Mouse (Mus musculus): ENCODE measurements around the gene Cab39.

Gene Cab39

DNA sequence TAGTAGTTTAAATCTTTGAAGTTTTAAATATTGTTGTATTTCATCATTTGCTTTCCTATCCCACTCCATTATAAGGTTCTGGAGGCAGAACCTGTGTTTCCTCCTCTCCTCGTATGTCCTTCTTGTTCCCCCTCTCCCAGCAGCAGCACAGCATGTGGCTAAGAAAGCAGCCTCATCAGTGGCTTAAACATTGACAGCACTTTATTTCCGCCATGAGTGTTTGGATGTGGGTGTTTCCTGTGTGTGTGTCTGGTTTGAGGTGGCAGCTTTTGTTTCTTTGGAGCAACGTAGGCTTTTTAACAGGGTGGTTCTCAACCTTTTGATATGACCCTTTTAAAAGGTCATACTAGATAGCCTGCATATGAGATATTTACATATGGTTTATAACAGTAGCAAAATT is 52.2 kb downstream of the Cab39 start:
- ATAC-seq (ENCODE audit: low TSS enrichment): no peak

DNA sequence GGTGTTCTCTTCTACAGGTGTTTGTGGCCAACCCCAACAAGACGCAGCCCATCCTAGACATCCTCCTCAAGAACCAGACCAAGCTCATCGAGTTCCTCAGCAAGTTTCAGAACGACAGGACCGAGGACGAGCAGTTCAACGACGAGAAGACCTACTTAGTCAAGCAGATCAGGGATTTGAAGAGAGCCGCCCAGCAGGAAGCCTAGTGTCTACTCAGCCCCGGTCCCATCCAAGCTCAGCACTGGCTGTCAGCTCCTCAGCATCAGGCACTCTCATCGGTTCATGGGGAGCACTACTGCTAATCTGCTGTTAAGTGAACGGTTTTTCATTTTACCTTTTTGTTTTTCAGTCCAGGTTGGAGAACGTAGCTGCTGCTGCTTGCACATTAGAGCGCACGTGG is 55.8 kb downstream of the Cab39 start:
- ATAC-seq (ENCODE audit: low TSS enrichment): no peak

DNA sequence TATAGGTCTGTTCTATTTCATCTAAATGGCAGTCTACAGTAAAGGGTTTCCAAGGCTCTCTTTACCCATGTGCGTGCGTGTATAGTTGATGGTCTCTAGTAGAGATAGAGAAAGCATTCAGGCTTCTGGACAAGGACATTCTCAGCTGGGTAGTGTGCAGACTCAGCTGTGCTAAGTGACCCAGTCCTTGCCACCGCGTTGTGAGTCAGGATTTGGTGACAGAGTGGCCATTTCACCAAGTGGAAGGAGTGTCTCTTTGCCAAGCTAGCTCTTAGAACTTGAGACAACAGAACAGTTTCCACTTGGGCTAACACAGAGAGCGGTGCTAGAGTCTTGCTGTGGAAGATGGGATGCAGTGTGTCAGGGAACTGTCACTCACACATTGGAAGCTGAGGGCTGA is 57.6 kb downstream of the Cab39 start:
- ATAC-seq (ENCODE audit: low TSS enrichment): 0 out of 2 replicates have a peak, but pooled peaks have one; percentile 1

DNA sequence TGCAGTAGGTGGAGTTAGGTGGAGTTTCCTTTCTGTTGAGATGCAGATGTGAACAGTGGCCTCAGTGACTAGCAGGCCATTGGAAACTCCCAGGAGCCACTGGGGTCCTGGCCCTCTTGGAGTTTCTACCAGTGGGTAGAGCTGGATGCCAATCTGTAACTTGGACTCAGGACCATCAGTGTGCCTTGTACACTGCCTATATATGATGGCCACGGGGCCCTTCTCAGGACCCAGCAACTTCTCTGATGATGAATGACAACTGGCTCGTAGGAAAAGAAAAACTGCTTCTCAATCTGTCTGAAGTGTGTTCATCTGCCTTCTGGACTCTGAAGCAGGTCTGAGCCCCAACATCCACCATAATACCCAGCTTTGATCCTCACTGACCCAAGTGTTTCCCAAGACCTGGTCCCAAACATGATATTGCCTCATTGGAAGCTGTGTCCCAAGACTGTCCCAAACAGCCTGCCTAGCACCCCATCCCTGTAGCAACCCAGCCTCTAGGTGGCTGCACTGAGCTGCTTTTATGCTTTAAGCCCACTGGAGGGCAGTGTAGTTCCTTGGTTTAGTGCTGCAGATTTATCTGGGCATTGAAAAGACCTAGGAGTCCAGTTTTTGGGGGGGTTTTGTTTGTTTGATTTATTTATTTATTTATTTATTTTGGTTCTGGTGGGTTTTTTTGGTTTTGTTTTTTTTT is 59.9 kb downstream of the Cab39 start:
- peak; percentile 68 for ATAC-seq (ENCODE audit: low TSS enrichment)

DNA sequence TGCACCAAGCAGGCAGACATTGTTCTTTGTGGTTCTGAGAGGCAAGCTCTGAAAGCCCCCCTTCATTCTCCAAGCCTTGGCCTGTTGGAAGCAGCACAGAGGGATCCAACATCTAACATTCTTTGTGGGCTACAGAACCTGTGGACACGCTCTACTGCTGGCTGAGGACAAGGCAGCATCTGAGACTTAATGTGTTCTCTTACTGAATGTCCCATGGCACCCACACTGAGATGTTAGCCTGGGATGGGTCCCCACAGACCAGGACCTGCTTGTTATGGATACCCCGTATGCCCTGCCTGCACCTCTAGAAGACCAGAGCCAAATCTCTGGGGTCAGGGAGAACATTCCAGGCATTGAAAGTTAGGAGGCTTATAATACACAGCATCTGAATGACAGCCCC is 60.6 kb downstream of the Cab39 start:
- no peak for ATAC-seq (ENCODE audit: low TSS enrichment)

DNA sequence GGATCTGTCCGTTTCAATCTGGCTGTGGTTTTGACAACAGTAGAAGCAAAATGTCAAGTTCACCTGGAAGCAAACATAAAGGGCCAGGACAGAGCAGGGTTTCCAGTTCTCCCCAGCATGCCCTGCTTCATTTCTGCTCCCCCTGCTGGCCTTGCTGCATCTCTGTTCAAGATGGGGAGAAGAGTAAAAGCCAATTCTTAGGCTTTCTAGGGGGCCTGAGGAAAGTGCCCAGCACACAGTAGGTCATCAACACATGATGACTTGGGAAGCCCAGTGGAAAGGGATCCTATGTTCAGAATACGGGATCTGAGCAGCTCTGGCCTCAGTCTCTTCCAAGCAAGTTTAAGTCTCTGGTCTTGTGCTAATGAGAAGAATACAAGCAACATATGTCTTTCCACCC is 61.2 kb downstream of the Cab39 start:
- no peak for ATAC-seq (ENCODE audit: low TSS enrichment)

DNA sequence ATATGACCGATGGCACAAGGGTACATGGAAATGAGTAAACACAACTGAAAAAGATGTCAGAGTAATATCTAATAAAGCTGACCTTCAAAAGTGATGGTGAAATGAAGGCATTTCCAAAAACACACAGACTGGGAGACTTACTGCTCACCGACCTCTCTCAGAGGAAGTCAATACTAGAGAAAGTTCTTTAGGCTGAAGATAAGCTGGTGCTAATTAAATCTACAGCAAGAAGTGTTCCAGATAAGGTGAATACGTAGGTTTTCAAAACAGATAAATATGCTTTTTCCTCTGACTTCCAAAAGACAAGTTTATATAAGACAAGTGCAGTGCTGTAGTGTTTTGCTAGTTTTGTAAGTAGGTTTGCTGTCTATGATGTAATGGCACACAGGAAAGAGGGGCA is 63.0 kb downstream of the Cab39 start:
- no peak for ATAC-seq (ENCODE audit: low TSS enrichment)

DNA sequence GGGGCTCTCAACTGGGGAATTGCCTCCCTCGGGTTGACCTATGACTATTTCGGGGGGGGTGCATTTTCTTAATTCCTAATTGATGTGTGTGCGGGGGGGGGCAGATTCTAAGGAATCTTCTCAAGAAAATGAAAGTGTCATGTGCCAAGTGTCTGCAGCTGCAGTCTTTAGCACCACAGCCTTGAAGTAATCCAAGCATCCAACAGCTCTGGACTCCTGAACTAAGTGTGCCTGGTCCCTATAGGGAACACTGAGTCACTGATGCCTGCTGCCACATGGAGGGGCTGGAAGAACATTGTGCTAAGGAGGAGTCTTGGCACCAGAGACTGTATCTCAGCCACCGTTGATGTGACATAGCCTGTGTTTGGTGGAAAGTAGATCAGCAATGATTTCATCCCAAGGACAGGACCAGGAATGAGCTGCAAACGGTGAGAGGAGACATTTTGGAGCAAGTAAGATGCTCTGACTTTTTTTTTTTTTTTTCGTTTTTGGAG is 64.1 kb downstream of the Cab39 start:
- peak; percentile 79 for ATAC-seq (ENCODE audit: low TSS enrichment)

DNA sequence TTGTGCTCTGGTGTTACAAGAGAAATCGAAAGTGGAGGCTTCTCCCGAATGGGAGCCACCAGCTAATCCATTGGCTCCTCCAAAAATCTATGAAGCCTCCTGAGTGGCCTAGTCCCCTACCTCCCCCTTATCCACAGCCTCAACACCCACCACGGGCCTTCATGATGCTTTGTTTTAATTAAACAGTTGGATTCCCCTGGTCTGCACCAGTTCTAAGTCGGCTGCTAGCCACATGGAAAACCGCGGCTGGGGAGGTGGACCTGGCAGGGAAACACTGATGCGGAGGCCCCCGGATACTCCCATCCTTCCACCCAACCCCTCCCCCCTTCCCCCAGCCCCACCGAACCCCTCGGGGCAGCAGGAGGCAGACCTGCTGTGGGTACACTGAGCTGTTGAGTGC is 71.1 kb downstream of the Cab39 start:
- no peak for ATAC-seq (ENCODE audit: low TSS enrichment)

DNA sequence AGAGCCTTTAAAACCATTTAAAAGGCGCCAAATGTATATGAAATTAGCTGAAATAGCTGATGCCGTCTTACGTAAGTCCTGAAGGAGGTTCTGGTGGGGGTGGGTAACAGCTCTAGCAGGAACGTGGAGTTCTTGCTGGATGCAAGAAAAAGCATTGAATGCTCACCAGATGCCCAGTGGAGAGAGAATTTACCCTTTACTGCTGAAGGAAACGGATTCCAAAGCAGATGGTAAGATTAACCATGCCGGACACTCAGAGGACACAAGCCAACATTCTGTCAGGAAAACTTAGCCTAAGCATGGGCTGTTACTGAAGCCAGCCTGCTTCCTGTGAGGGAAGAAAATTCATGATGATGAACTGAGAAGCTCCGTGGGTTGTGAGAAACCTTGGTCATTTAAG is 76.8 kb downstream of the Cab39 start:
- ATAC-seq (ENCODE audit: low TSS enrichment): peak; percentile 97

DNA sequence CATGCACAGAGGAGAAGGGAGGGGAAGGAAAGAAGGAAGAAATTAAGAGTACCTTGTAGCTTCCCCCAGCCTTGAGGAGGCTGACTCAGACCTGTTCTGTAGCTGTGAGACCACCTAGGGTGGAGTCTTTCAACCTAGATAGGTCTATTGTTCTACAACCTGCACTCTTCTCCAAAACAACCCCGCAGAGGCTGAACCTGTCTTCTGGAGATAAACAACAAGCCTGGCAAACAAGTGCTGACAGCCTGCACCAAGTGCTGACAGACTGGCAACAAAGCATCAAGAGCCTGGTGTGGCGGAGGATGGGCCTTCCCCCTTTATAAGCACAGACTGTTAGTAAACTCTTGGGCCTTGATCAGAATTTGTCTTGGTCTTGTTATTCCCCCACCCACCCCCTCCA is 77.3 kb downstream of the Cab39 start:
- peak; percentile 44; the same call in 1 of the 2 replicates for ATAC-seq (ENCODE audit: low TSS enrichment)

DNA sequence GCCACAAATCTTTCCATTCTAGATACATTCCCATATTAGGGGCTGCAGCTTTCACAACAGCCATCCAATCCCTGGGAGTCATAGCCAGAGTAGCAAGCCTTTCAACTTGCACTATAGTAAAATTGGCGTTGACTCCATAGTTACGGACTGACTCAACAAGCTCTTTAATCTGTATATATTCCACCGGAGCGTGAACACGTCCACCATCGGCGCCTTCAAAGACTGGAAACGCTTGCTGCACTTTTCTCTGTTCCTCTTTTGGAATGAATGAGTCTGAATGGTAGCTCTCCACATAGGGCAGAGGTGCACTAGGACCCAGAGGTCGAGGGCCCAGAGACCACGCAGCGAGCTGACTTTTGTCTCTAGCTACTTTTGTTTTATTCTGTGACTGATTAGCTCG is 88.8 kb downstream of the Cab39 start:
- ATAC-seq (ENCODE audit: low TSS enrichment): no peak

DNA sequence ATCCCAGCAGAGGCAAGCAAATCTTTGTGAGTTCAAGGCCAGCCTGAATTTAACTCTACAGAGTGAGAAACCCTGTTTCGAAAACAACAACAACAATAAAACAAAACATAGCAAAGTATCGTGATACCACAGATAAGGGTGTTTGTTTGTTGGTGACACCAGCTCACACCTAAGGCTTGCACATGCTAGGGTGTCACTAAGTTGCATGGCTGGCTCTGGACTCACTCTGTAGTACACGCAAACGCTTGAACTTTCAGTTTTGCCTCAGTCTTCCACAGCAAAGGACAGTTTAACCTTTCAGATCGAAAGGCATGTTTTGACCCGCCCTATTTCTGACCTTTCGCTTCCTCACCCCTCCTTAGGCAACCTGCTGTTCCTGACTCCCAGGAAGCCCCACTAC is 94.0 kb downstream of the Cab39 start:
- no peak for ATAC-seq (ENCODE audit: low TSS enrichment)

DNA sequence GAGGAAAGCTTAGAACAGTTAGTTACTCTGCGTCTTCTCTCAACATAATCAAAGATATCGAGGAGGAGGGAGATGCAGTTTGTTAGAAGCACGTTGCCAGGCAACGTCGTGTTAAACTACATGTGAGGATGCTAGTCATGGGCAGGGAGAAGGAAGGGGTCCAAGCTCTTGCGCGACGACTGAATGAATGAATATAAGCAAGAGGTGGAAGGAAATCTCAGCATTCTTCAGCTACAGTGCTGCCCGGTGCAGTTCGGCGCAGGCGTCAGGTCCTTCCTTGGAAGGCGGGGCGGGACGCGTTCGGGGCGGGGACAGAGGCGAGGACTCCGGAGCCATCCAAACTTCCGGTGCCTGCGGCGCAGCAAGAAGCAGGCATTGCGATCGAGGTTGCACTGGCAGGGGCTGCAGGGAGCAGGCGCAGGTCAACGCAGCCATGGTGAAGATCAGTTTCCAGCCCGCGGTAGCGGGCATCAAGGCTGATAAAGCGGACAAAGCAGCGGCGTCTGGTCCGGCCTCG is 101.0 kb downstream of the Cab39 start, which contains the start of gene Itm2c:
Itm2c (plus strand) TSS at position 51 of the 517 bp plus-strand sequence.
- peak; percentile 56 for ATAC-seq (ENCODE audit: low TSS enrichment)

DNA sequence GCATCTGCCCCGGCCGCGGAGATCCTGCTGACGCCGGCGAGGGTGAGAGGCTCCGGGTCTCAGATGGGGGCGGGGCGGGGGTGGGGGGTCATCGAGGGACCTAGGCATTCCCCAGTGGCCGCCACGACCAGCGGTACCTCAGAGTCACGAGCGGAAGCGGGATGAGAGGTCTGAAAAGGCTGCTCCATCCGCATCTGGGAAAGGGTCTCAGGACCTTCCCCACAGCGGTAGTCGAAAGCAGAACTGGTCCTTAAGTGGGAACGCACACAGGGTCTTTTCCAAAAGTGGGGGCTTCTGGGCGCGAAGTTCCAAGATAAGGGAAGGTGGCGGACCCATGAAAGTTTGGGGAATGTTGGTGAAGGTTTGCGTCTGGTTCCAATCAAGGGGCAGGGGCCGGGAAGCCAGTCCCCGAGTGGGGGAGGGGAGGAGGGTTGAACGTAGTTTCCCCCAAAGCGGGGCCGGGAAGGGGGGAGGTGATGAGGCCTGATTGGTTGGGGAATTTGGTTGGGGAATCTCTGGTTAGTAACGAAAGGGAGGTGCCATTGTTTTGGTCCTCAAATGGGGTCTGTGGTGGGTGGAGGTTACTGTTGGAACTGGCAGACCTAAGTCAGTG is 101.6 kb downstream of the Cab39 start:
- ATAC-seq (ENCODE audit: low TSS enrichment): no peak

DNA sequence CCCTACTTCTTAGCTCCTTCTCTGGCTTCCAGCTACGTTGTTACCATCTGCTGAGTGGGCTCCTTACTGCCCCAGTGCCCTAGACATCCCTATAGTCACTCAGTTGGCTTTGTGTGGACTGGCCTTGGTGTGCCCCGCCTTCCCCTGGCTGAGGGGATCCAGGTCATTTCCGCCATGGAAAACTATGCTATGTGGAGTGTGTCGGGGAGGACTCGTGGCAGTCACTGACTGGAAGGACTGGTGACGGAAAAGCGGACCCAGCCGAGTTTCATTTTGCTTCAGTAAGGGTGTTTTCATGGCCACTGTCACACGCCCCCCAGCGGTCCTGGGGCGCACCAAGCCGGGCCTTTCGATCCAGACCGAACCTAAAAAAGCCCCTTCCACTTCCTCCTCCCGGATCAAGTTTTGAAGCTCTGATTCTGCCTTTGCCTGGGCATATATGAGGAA is 102.2 kb downstream of the Cab39 start:
- ATAC-seq (ENCODE audit: low TSS enrichment): peak; percentile 20; the same call in 1 of the 2 replicates

DNA sequence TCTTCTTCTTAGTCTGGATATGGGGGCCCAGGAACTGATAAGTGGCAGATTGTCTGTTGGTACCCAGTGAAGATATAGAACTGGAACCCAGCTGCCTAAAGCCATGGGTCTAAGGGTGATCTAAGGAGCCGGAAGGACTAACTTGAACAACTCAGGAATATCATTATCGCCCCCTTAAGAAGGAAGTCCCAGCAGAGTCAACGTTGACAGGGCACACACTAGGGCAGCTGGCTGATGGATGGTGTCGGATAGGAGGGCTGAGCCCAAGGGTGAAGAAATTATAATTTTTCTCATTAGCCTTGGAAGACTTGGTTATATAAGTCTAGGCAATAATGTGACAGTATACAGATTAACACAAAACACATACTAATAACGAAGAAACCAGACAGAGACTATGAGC is 102.9 kb downstream of the Cab39 start:
- ATAC-seq (ENCODE audit: low TSS enrichment): no peak

DNA sequence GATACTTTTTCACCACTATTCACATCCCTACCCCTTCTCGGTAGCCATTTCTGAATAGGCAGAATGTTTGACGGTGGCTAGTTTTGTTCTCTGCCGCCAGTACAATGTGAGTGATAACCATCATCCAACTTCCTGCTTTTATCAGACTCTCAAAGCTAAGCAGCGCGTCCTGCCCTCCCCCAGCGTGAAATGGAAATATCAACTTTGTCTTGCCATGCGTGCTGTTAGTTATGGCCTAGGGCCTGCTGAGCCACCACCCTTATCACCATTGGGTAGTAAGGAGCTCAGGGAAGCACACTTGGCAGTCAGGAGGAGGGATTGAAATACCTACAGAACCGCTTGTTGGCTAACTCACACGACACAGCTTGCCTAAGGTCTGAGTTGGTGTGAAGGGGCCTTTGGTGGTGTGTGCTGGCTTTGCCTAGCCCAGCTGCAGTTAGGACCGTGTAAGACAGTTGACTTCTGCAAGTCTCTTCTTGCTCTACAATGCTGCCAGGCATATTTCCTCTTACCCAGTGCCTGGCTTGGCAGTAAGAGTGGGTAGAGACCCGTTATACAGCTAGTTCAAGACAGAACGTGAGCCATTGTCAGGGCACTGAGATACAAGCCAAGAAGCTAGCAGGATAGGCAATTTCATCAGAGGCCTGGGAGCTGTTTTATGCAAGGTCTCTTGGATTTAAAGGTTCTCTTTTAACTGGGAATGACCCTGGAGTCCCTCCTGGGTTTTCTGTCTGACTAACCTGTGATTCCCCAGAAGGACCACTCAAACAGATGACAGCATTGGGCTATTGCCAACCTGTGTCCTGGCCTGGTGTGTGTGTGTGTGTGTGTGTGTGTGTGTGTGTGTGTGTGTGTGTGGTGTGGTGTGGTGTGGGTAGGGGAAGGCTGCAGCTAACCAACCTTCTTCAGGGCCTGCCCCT is 103.8 kb downstream of the Cab39 start:
- no peak for ATAC-seq (ENCODE audit: low TSS enrichment)

DNA sequence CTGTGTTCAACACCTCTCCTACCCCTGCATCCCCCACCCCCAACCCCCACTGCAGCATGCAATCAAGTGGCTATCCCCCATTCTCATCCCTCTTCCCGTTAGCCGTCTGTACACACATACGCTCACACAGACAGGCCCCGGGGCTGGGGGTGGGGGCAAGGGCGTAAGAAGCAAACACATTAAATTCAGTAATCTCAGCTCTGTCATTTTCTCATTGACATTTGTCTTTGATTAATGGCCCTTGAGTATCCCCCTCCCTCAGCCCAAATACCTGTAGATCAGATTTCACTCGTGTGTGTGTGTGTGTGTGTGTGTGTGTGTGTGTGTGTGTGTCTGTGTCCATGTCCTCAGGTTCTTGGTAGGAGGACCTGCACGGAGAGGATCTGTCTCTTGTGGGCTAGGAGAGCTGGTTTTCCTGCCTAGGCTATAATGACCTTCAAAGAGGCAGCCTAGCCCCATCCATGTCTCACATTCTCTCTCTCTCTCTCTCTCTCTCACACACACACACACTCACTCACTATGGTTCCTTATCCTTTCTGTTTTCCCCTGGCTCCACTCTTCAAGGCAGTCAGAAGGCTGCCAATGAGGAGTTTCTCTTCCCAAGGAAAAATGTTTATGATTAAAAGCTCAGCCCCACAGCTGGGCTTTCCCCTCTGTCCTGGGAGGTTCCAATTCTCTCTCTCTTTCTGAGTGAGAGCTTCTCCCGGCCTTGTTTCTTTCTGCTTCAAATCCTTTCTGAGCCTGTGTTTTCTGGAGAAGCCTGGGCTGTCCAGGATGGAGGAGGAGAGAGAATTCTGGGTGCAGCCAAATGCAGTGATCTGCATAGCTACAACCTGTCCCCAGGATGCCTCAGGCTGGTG is 104.9 kb downstream of the Cab39 start:
- ATAC-seq (ENCODE audit: low TSS enrichment): no peak

DNA sequence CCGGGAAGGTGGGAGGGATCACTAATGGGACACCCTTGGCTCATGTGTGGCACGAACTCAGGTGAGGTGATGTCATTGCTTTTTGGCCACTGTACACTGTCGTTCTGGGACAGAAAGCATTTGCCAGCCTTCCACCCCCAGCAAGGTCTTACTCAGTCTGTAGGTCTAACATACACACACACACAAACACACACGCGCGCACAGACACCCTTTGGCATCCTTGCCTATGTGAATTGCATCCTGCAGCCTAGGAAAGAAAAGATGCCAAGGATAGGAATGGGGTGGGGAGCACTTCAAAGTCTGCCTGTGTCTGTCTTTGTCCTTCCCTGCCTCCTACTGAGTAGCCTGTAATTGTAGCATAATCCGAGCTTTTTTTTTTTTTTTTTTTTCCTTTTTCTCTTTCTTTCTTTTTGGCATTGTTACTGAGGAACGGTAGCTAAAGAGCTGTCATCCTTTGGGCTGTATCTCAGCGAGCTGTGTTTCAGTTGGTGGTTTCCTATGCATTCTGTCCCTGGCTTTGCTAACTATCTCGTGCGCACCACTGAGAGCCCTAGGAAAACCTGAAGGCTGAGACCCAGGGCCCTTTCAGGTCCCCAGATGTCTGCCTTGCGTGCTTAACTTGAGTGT is 105.6 kb downstream of the Cab39 start:
- ATAC-seq (ENCODE audit: low TSS enrichment): peak; percentile 11; the same call in 1 of the 2 replicates

DNA sequence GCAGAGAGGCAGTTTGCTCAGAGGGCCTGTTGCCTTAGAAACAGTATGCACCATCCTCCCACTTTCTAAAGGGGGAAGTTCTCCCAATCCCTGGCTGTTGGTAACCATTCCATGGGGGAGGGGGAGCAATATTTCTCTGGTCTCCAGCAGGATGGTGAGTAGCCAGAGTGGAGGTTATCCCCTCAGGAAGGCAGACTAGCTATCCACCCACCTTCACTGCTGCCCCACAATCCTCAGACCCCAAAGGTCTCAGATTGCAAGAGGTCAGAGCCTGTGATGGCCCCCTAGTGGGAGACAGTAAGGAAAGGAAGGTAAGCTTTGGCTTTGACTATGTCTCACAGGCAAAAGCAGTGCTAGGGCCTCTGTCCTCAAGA is 106.1 kb downstream of the Cab39 start:
- ATAC-seq (ENCODE audit: low TSS enrichment): peak; percentile 5; the same call in 1 of the 2 replicates
